Mouse (Mus musculus) lung, postnatal 0 days (tissue): ENCODE measurements at regions not wholly inside any gene's neighbourhood (a gene's known extent, or its start where the extent isn't known, plus 50 kb on each side); places are given as distances from the start of the nearest gene placed in this dataset.

ENCODE experiments used
- ATAC-seq: fragments of 200-750 bp; cut with Nextera tagmentation; 2 replicates; pipeline ENCODE4 v1.8.0; 2017; ENCODE audit warnings: moderate library complexity
- DNase-seq: peaks from one replicate; pipeline ENCODE4 v3.0.0-alpha.2; 2016; ENCODE audit warnings: low spot score
- H3K27ac ChIP-seq: fragments of 300-500 bp; sonication (generic); 2 replicates; pipeline ENCODE4 v1.5.1; 2014; ENCODE audit warnings: antibody characterized with exemption, mild to moderate bottlenecking, low read length, mixed read lengths
- H3K27me3 ChIP-seq: fragments of 300-500 bp; sonication (generic); replicated peaks from 2 replicates; pipeline ENCODE4 v1.6.1; 2014; ENCODE audit warnings: low read length, mixed read lengths; ENCODE audit not compliant: insufficient read depth
- H3K36me3 ChIP-seq: fragments of 300-500 bp; sonication (generic); 2 replicates; pipeline ENCODE4 v1.6.1; 2014; ENCODE audit warnings: low read length, mixed read lengths; ENCODE audit not compliant: insufficient read depth
- H3K4me1 ChIP-seq: fragments of 300-500 bp; sonication (generic); 2 replicates; pipeline ENCODE4 v1.6.1; 2014; ENCODE audit warnings: antibody characterized with exemption, low read depth, low read length, mixed read lengths; ENCODE audit not compliant: insufficient read depth
- H3K4me2 ChIP-seq: fragments of 300-500 bp; sonication (generic); replicated peaks from 2 replicates; pipeline ENCODE4 v1.6.1; 2014; ENCODE audit warnings: low read depth, mild to moderate bottlenecking, low read length, moderate library complexity, mixed read lengths
- H3K4me3 ChIP-seq: fragments of 300-500 bp; sonication (generic); 2 replicates; pipeline ENCODE4 v1.5.1; 2014; ENCODE audit warnings: low read depth, low read length
- H3K9ac ChIP-seq: fragments of 300-500 bp; sonication (generic); replicated peaks from 2 replicates; pipeline ENCODE4 v1.6.1; 2014; ENCODE audit warnings: low read depth, mild to moderate bottlenecking
- H3K9me3 ChIP-seq: fragments of 300-500 bp; sonication (generic); 2 replicates; pipeline ENCODE4 v1.6.1; 2016; ENCODE audit warnings: low read length, mixed read lengths
- CTCF ChIP-seq: IDR thresholded peaks from 2 replicates; pipeline ENCODE4 v1.5.1; 2016; ENCODE audit warnings: antibody characterized with exemption, mild to moderate bottlenecking
- EP300 ChIP-seq: IDR thresholded peaks from 2 replicates; pipeline ENCODE4 v1.6.1; 2016; ENCODE audit warnings: antibody characterized with exemption, mild to moderate bottlenecking, control low read depth
- WGBS: fragments of 180-500 bp; shearing (Covaris S2); extraction: QIAGEN DNeasy Blood & Tissue Kit; methylation state at CpG from one replicate; pipeline ENCODE4 v1.1.7; 2014; 5-methylcytosine and 5-hydroxymethylcytosine counted together

DNA sequence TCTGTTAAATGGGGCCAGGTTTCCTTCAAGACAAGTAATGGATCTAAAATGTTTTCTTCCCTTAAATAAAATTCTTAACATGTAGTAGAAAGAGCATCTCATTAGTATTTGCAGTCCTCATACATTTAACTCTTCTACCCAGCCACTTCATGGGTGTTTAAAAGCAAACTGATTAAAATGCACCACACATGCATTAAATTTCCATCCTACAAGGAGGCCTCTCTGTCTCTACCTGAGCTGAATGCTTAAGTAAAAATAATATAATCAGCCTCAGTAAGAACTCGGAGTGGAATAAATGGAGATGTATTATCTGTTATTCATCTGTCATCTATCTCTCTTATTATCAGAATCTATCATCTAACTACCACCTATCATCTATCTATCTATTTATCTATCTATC lies 398.6 kb upstream of the Nox3 start:
- WGBS = 81% methylated on average over 1 of the region's 1 CpGs

DNA sequence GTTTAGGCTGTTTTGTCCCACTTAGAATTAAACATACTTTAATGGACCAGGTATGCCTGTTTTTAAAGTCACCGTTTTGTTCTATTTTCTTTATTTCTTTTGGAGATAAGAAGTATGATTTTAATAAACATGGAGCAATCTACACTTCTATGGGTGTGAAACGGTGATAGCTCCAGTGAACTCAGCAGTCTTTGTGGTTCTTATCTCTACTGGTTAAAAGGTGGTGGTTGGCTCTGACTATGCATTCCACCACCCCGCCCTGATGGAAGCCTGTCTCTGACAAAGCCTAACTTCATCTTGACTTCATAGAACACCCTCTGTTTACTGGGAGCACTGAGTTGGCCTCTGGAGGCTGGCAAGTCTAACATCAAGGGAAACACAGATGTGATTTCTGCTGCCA lies 407.3 kb upstream of the Nox3 start:
- H3K36me3 ChIP-seq = no peaks in the 10 kb centered on the region
- H3K27ac ChIP-seq = no peak overlapping the region
- no peaks in the 10 kb centered on the region for H3K9me3 ChIP-seq
- H3K4me2 ChIP-seq = no peak overlapping the region
- no peaks in the 10 kb centered on the region for H3K27me3 ChIP-seq
- no peak overlapping the region for H3K9ac ChIP-seq
- no peak overlapping the region for H3K4me3 ChIP-seq
- TF ChIP-seq EP300 (no peak), CTCF (no peak)
- 78% methylated on average over 3 of the region's 3 CpGs for WGBS
- ATAC-seq (no peak), DNase-seq (no peak)
- no peaks in the 10 kb centered on the region for H3K4me1 ChIP-seq

More for the DNA sequence above, 398.6 kb upstream of the Nox3 start:
- Histone ChIP-seq H3K36me3 (no peaks in the 10 kb centered on the region), H3K9me3 (no peaks in the 10 kb centered on the region), H3K27me3 (no peaks in the 10 kb centered on the region), H3K4me1 (no peaks in the 10 kb centered on the region), H3K4me2 (no peak overlapping the region), H3K4me3 (no peak overlapping the region), H3K27ac (no peak overlapping the region), H3K9ac (no peak overlapping the region)
- no peak for ATAC-seq
- TF ChIP-seq CTCF (no peak), EP300 (no peak)
- DNase-seq = no peak

DNA sequence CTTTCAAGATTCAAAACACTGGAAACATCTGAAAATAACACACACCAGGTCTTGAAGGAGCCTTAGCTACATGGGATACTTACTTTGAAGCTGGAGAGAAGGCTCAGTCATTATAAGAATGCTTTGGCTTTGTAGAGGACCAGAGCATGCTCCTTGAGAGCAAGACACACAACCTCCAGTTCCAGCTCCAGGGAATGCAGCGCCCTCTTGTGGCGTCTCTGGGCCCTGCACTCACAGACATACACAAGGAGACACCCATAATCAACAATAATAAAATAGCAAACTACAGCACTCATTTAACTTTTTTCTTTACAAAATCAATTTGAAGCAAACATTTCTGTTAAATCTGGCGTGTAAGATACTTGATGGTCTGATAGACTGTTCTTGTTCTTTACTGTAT lies 413.2 kb upstream of the Nox3 start:
- no peaks in the 10 kb centered on the region; the same call in 1 of the 2 replicates for H3K4me1 ChIP-seq
- no peak overlapping the region for H3K4me2 ChIP-seq
- 55% methylated on average over 3 of the region's 3 CpGs for WGBS
- H3K4me3 ChIP-seq = no peak overlapping the region
- H3K9ac ChIP-seq = no peak overlapping the region
- no peak for DNase-seq
- no peaks in the 10 kb centered on the region for H3K9me3 ChIP-seq
- peak; percentile 60 for TF ChIP-seq CTCF
- no peak for TF ChIP-seq EP300
- no peak for ATAC-seq
- H3K27me3 ChIP-seq = no peaks in the 10 kb centered on the region
- no peaks in the 10 kb centered on the region for H3K36me3 ChIP-seq
- H3K27ac ChIP-seq = no peak overlapping the region

- no peak for TF ChIP-seq CTCF
- TF ChIP-seq EP300 = no peak
- ATAC-seq (no peak), DNase-seq (no peak)
- Histone ChIP-seq H3K27ac (no peak overlapping the region), H3K4me2 (no peak overlapping the region), H3K9me3 (no peaks in the 10 kb centered on the region), H3K27me3 (no peaks in the 10 kb centered on the region), H3K9ac (no peak overlapping the region), H3K36me3 (no peaks in the 10 kb centered on the region), H3K4me1 (no peaks in the 10 kb centered on the region; the same call in 1 of the 2 replicates), H3K4me3 (no peak overlapping the region)
- 77% methylated on average over 4 of the region's 4 CpGs for WGBS
Measured at GRCm38 (mm10) chr17:4113021-4113420, 417.0 kb upstream of the Nox3 start.

DNA sequence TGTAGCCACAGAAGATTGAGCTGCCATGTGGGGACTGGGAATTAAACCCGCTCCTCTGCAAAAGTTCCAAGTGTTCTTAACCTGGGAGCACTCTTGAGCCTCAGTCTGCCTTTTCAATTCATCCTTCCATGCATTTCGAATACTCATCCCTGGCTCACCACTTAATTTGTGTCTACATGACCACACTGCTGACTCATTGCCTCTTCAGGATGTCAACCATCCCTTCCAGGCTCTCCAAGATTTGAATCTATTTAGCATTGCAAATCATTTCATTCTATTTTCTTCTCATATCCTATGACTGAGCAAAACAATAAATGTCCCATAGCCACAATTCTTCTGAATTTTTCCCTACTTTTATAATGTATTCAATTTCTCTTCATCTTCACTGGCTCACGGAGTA lies 420.4 kb upstream of the Nox3 start:
- no peaks in the 10 kb centered on the region; the same call in 1 of the 2 replicates for H3K4me1 ChIP-seq
- no peak for ATAC-seq
- TF ChIP-seq CTCF = no peak
- TF ChIP-seq EP300 = no peak
- H3K9ac ChIP-seq = no peak overlapping the region
- H3K9me3 ChIP-seq = no peaks in the 10 kb centered on the region
- no peak overlapping the region for H3K4me3 ChIP-seq
- no peak overlapping the region for H3K27ac ChIP-seq
- H3K27me3 ChIP-seq = no peaks in the 10 kb centered on the region
- WGBS = 87% methylated on average over 3 of the region's 3 CpGs
- no peak for DNase-seq
- H3K36me3 ChIP-seq = no peaks in the 10 kb centered on the region
- no peak overlapping the region for H3K4me2 ChIP-seq

DNA sequence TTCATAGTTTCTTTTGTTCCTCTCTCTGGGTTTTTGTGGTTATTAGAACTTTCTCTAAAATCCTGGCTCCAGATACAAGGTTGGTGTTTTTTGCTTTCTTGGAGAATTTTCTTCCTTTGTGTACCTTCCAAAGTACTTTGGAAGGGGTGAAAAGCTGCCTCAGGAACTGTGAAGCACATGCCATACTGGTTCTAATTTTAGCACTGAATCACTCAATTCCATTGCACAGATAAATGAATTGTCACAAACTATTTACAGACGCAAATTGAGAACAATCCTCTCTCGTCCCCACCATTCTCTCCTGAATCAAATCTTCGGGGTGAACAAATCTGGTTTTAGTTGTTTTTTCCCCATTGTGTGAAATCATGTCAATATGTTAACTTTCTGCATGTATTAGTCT lies 437.6 kb upstream of the Nox3 start:
- Histone ChIP-seq H3K27ac (no peak overlapping the region), H3K4me1 (no peaks in the 10 kb centered on the region), H3K4me3 (no peak overlapping the region), H3K36me3 (no peaks in the 10 kb centered on the region), H3K4me2 (no peak overlapping the region), H3K9ac (no peak overlapping the region), H3K9me3 (no peaks in the 10 kb centered on the region), H3K27me3 (no peaks in the 10 kb centered on the region)
- WGBS = 65% methylated on average over 3 of the region's 3 CpGs
- ATAC-seq (no peak), DNase-seq (no peak)
- TF ChIP-seq EP300 = no peak
- no peak for TF ChIP-seq CTCF

- H3K4me2 ChIP-seq = no peak overlapping the region
- no peaks in the 10 kb centered on the region for H3K27me3 ChIP-seq
- DNase-seq = no peak
- no peak overlapping the region for H3K9ac ChIP-seq
- H3K4me3 ChIP-seq = no peak overlapping the region
- H3K4me1 ChIP-seq = no peaks in the 10 kb centered on the region
- no peaks in the 10 kb centered on the region for H3K36me3 ChIP-seq
- no peak for ATAC-seq
- 87% methylated on average over 2 of the region's 2 CpGs for WGBS
- H3K9me3 ChIP-seq = no peaks in the 10 kb centered on the region
- TF ChIP-seq CTCF (no peak), EP300 (no peak)
- no peak overlapping the region for H3K27ac ChIP-seq
Measured at GRCm38 (mm10) chr17:4163502-4163901, 467.4 kb upstream of the Nox3 start.
